In genomic region chr2:60851898-60852297, GRCm38 (mm10) we compare ENCODE assay signal across 24 mouse cellular contexts.
DNase-seq lines count a peak whose midpoint lies in the region; ATAC-seq and TF ChIP-seq lines count a peak whose summit lies in the region.
"Had no signal": no experiment of that assay in that cellular context is flagged by ENCODE, and none has a peak within 500 bp of the region (broad histone marks: within the 10 kb centered on the region; RNA-seq: fewer than 3 reads in every experiment).

No protein-coding gene starts in this region.

- peaks cover 22% of the 10 kb centered on the region for H3K4me1 ChIP-seq in lung, embryonic 14.5 days (ENCODE audit: insufficient read depth)
- 0 out of 2 replicates have a peak, but pooled peaks cover 4% of the 10 kb centered on the region for H3K4me1 ChIP-seq in neural tube, embryonic 14.5 days (ENCODE audit: control insufficient read depth, insufficient read depth, low read length)

- intact Hi-C loops in heart, postnatal 10 days (cut with DNase I): no loop called here

- no peaks in the 10 kb centered on the region for H3K9me3 ChIP-seq in lung, embryonic 14.5 days (ENCODE audit: low read depth, low read length)
- H3K9me3 ChIP-seq in neural tube, embryonic 14.5 days (ENCODE audit: control insufficient read depth, low read length): no peaks in the 10 kb centered on the region
- H3K9me3 ChIP-seq: embryonic facial prominence, embryonic 12.5 days; embryonic facial prominence, embryonic 15.5 days; hindbrain, embryonic 10.5 days; hindbrain, embryonic 13.5 days had no signal

- no peak overlapping the region for H3K27ac ChIP-seq in lung, embryonic 14.5 days (ENCODE audit: low read depth)
- no peak overlapping the region for H3K27ac ChIP-seq in neural tube, embryonic 14.5 days (ENCODE audit: low read depth, low read length)
- H3K27ac ChIP-seq: embryonic facial prominence, embryonic 12.5 days; hindbrain, embryonic 10.5 days; hindbrain, embryonic 13.5 days had no signal

- no peak overlapping the region for H3K4me3 ChIP-seq in lung, embryonic 14.5 days (ENCODE audit: low read depth, low read length)
- H3K4me3 ChIP-seq in neural tube, embryonic 14.5 days (ENCODE audit: low read depth, low read length): no peak overlapping the region
- H3K4me3 ChIP-seq: embryonic facial prominence, embryonic 12.5 days; embryonic facial prominence, embryonic 15.5 days; hindbrain, embryonic 10.5 days; hindbrain, embryonic 13.5 days had no signal

- 52% methylated on average over 3 of the region's 3 CpGs for WGBS in lung, embryonic 14.5 days
- 73% methylated on average over 3 of the region's 3 CpGs for WGBS in neural tube, embryonic 14.5 days

- ATAC-seq in lung, embryonic 14.5 days (ENCODE audit: insufficient read depth): no peak; the same call in 1 of the 2 replicates
- ATAC-seq in neural tube, embryonic 14.5 days (ENCODE audit: low read depth): 0 out of 2 replicates have a peak, but pooled peaks have one; percentile 49
- ATAC-seq: forebrain, embryonic 14.5 days; forebrain, postnatal 0 days; hindbrain, embryonic 16.5 days had no signal

- peaks cover 3% of the 10 kb centered on the region; the same call in 1 of the 2 replicates for H3K36me3 ChIP-seq in lung, embryonic 14.5 days (ENCODE audit: insufficient read depth)
- H3K36me3 ChIP-seq in neural tube, embryonic 14.5 days (ENCODE audit: control insufficient read depth, insufficient read depth, low read length): no peaks in the 10 kb centered on the region
- H3K36me3 ChIP-seq: hindbrain, embryonic 10.5 days; hindbrain, embryonic 13.5 days had no signal

- TF ChIP-seq CTCF in lung, embryonic 14.5 days (IDR thresholded peaks at IDR 0.05; ENCODE audit: low read depth): no peak

- no peaks in the 10 kb centered on the region for H3K27me3 ChIP-seq in lung, embryonic 14.5 days (ENCODE audit: insufficient read depth, low read length)
- no peaks in the 10 kb centered on the region for H3K27me3 ChIP-seq in neural tube, embryonic 14.5 days (ENCODE audit: control insufficient read depth, insufficient read depth, low read length)
- H3K27me3 ChIP-seq: embryonic facial prominence, embryonic 12.5 days; embryonic facial prominence, embryonic 15.5 days; hindbrain, embryonic 13.5 days had no signal

- H3K4me2 ChIP-seq in lung, embryonic 14.5 days: no peak overlapping the region
- no peak overlapping the region for H3K4me2 ChIP-seq in neural tube, embryonic 14.5 days (ENCODE audit: low read depth, low read length)
- H3K4me2 ChIP-seq: embryonic facial prominence, embryonic 12.5 days; embryonic facial prominence, embryonic 15.5 days; heart, embryonic 11.5 days; hindbrain, embryonic 13.5 days had no signal

- DNase-seq in heart, adult 11 months: peak; percentile 87
- no peak for DNase-seq in heart, postnatal 10 days
- peak; percentile 25 for DNase-seq in lung, embryonic 14.5 days
- no peak for DNase-seq in lung, postnatal 25 days (ENCODE audit: low spot score)
- no peak for DNase-seq in neural tube, embryonic 10.5 days (ENCODE audit: extremely low spot score, low spot score)
- DNase-seq: adrenal gland, adult 2 months; adrenal gland, postnatal 14 days; B cell, adult 2 months; cerebellum, adult 11 months; cerebellum, adult 2 months; cerebellum, adult 9-11 months; cerebellum, postnatal 25 days; forebrain, postnatal 0 days; gastrocnemius, postnatal 10 days; gastrocnemius, postnatal 36 days; heart, postnatal 36 days had no signal

- H3K9ac ChIP-seq in lung, embryonic 14.5 days: no peak overlapping the region
- H3K9ac ChIP-seq in neural tube, embryonic 14.5 days (replicated peaks; ENCODE audit: low read depth, low read length): no peak overlapping the region
- H3K9ac ChIP-seq: embryonic facial prominence, embryonic 12.5 days; embryonic facial prominence, embryonic 15.5 days; forebrain, postnatal 0 days; hindbrain, embryonic 13.5 days had no signal

Comparison
In these comparisons a context has a peak if more than half of its experiments do, and no peak if none do; other contexts are left out.
1. DNase-seq: peak in heart, adult 11 months (single experiment) and lung, embryonic 14.5 days (single experiment); none in heart, postnatal 10 days (0 of 2), lung, postnatal 25 days (single experiment) and neural tube, embryonic 10.5 days (single experiment).